Mouse (Mus musculus) testis, adult 2 months (tissue): ENCODE measurements around the gene Maml2.

Experiments
- CTCF ChIP-seq: fragments of 200-500 bp; IDR thresholded peaks from 2 replicates; pipeline ENCODE4 v1.5.1; 2012; ENCODE audit warnings: low read depth, mild to moderate bottlenecking, inconsistent platforms, low read length, moderate library complexity; ENCODE audit not compliant: control insufficient read depth, insufficient read depth, insufficient replicate concordance
- POLR2A ChIP-seq: fragments of 200-500 bp; IDR thresholded peaks from 2 replicates; pipeline ENCODE4 v1.6.1; 2012; ENCODE audit warnings: low read depth, mild to moderate bottlenecking, inconsistent platforms, low read length, moderate library complexity; ENCODE audit not compliant: control insufficient read depth

DNA sequence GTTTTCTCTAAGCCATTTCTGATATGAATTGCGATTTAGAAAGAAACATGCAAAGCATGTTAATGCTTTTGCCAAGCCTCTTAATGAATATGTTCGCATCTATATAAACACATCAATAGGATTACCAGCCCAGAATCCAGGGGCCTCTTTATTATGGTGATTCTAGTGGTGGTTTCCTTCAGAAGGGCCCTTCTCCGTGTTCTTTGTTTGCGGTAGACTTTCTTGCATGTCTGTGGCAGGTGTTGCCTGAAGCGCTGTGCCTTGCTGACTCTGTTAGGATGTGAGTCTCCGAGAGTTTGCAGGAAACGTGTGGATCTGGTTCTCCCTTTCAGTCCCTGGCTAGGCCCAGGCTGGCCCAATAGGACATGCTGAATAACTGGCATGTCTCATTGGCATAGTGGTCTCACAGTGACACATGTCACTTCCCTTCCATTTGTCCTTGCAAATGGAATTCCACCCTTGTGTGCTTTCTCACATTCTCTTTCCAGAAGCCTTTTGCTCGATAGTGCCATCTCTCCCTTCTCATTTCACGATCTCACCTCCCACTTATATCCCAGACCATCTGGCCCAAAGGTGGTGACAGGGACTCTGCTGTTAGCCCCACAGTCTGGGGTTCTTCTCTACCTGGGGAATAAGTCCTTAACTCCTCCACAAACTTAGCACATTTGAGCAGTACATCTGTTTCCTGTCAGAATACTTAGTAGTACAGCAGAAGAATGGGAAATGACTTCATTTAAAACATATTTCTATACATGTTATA lies 224.5 kb downstream of the Maml2 start:
- no peak for TF ChIP-seq CTCF
- TF ChIP-seq POLR2A = no peak
